In genomic region chr11:55469048-55469843, GRCm38 (mm10) we compare ENCODE assay signal across 8 mouse cellular contexts. TPM values are rescaled to one million over a fixed set of nuclear protein-coding genes. Genes with fewer than 3 reads are reported as not detected.
DNase-seq lines count a peak whose midpoint lies in the region; ATAC-seq lines count a peak whose summit lies in the region.

Gene G3bp1, plus strand, starts transcription at chr11:55469685.

- H3K9ac ChIP-seq in lung, embryonic 16.5 days (ENCODE audit: low read length): peak within 1 kb of the TSS; percentile 95

- no peaks in the 10 kb centered on the region for H3K9me3 ChIP-seq in lung, embryonic 16.5 days (ENCODE audit: control insufficient read depth, low read length)

- peaks cover 2% of the 10 kb centered on the region; the same call in 1 of the 2 replicates for H3K36me3 ChIP-seq in lung, embryonic 16.5 days (ENCODE audit: control insufficient read depth, insufficient read depth, low read length)

- H3K4me1 ChIP-seq in lung, embryonic 16.5 days (replicated peaks; ENCODE audit: control insufficient read depth, insufficient read depth, low read length): peaks cover 23% of the 10 kb centered on the region

- no peaks in the 10 kb centered on the region for H3K27me3 ChIP-seq in lung, embryonic 16.5 days (ENCODE audit: control insufficient read depth, insufficient read depth, low read depth, low read length)

- peak; percentile 100 for DNase-seq in MEL-GATA-1-ER (ENCODE audit: extremely low read depth, low read depth)
- DNase-seq in cerebellum, adult 8-10 months: peak; percentile 100
- peak; percentile 99 for DNase-seq in forelimb bud, embryonic 11.5 days (ENCODE audit: low read depth, low spot score)
- peak; percentile 100 for DNase-seq in layer of hippocampus, adult 9-10 months (ENCODE audit: low spot score)
- peak; percentile 94 for DNase-seq in ovary, postnatal 10 days (ENCODE audit: low spot score)
- peak; percentile 98 to 99 for DNase-seq in thymus, postnatal 10 days (ENCODE audit: low spot score in 2 of 2)

- peak; percentile 94 for ATAC-seq in hematopoietic stem cell, adult 5-6 weeks (replicated peaks in 1 of 2; ENCODE audit: insufficient read depth in 1 of 2, low FRiP score in 2 of 2, low TSS enrichment in 1 of 2, low read depth in 1 of 2, poor library complexity in 2 of 2, severe bottlenecking in 2 of 2)
- ATAC-seq in lung, embryonic 16.5 days (ENCODE audit: low read depth): peak; percentile 98

- peak within 1 kb of the TSS; percentile 95 for H3K4me3 ChIP-seq in lung, embryonic 16.5 days (ENCODE audit: low read length)

- H3K27ac ChIP-seq in lung, embryonic 16.5 days (ENCODE audit: low read length): peak within 1 kb of the TSS; percentile 95

- H3K4me2 ChIP-seq in lung, embryonic 16.5 days (ENCODE audit: low read depth, low read length): peak within 1 kb of the TSS; percentile 85

- WGBS in lung, embryonic 16.5 days: under 1% methylated on average over 52 of the region's 57 CpGs

RNA-seq across cellular contexts. Expression of gene G3bp1, which starts in this region (rescaled TPM):
- total RNA-seq in hematopoietic stem cell, adult 5-6 weeks (2017): 115 and 117 TPM in 2 replicates
- polyA plus RNA-seq in lung, embryonic 16.5 days (2015; fragmentation: Nextera tagmentation; extraction: Ambion mirVana): 141 and 152 TPM in 2 replicates

Comparison
In these comparisons a context has a peak if more than half of its experiments do, and no peak if none do; other contexts are left out.
1. Peak in every context shown above with its lines: DNase-seq, ATAC-seq, H3K4me3 ChIP-seq and H3K27ac ChIP-seq.